Mouse (Mus musculus) MEL (cell line): ENCODE results near the gene Hmcn2. TPM values are rescaled to one million over a fixed set of nuclear protein-coding genes. Genes with fewer than 3 reads are reported as not detected.

Experiments
- DNase-seq: peaks from one replicate; pipeline ENCODE4 v3.0.0; 2011; ENCODE audit warnings: low read depth, low spot score
- H3K27ac ChIP-seq: 2 replicates; pipeline ENCODE4 v1.5.1; 2012; ENCODE audit warnings: low read depth, mild to moderate bottlenecking, control low read depth, low read length, moderate library complexity; ENCODE audit not compliant: control insufficient read depth
- H3K27me3 ChIP-seq, 2 experiments: fragments of 150-350 bp in 1 of 2; sonication (generic) in 1 of 2; 2 replicates each; pipeline ENCODE4 v1.6.1; 2012; ENCODE audit warnings: low read length in 2 of 2, mild to moderate bottlenecking in 2 of 2, improper control_type of control experiment in 1 of 2, moderate library complexity in 1 of 2; ENCODE audit not compliant: insufficient read depth in 2 of 2, control insufficient read depth in 1 of 2
- H3K36me3 ChIP-seq, 2 experiments: 2 replicates each; pipeline ENCODE4 v1.6.1; 2012 to 2014; ENCODE audit warnings: low read length in 2 of 2, improper control_type of control experiment in 1 of 2, inconsistent platforms in 1 of 2, mild to moderate bottlenecking in 1 of 2; ENCODE audit not compliant: insufficient read depth in 2 of 2, control insufficient read depth in 1 of 2
- H3K4me1 ChIP-seq, 2 experiments: fragments of 150-350 bp in 1 of 2; sonication (generic) in 1 of 2; 2 replicates each; pipeline ENCODE4 v1.6.1; 2012; ENCODE audit warnings: low read length in 2 of 2, improper control_type of control experiment in 1 of 2, mild to moderate bottlenecking in 1 of 2; ENCODE audit not compliant: insufficient read depth in 2 of 2, control insufficient read depth in 1 of 2
- H3K4me3 ChIP-seq, 2 experiments: fragments of 150-350 bp in 1 of 2; sonication (generic) in 1 of 2; 2 replicates each; pipeline ENCODE4 v1.5.1; 2012; ENCODE audit warnings: low read depth in 2 of 2, low read length in 2 of 2, mild to moderate bottlenecking in 2 of 2, moderate library complexity in 2 of 2, control low read depth in 1 of 2, improper control_type of control experiment in 1 of 2; ENCODE audit not compliant: control insufficient read depth in 1 of 2, insufficient read depth in 1 of 2
- H3K79me2 ChIP-seq: 2 replicates; pipeline ENCODE4 v1.6.1; 2012; ENCODE audit warnings: mild to moderate bottlenecking, low read length, moderate library complexity; ENCODE audit not compliant: control insufficient read depth, poor library complexity, insufficient read depth
- H3K9ac ChIP-seq: 2 replicates; pipeline ENCODE4 v1.6.1; 2012; ENCODE audit warnings: low read depth, mild to moderate bottlenecking, control low read depth, low read length, moderate library complexity; ENCODE audit not compliant: control insufficient read depth, poor library complexity, severe bottlenecking
- H3K9me3 ChIP-seq: fragments of 150-350 bp; sonication (generic); replicated peaks from 2 replicates; pipeline ENCODE4 v1.6.1; 2012; ENCODE audit warnings: mild to moderate bottlenecking, low read length, improper control_type of control experiment, moderate library complexity; ENCODE audit not compliant: insufficient read depth
- CHD1 ChIP-seq: IDR thresholded peaks from 2 replicates; pipeline ENCODE4 v1.6.1; 2012; ENCODE audit warnings: low read depth, mild to moderate bottlenecking, inconsistent platforms, low read length, improper control_type of control experiment
- CTCF ChIP-seq, 3 experiments: IDR thresholded peaks in 2 of 3; conservative IDR thresholded peaks in 1 of 3; 2 replicates each; pipeline ENCODE4 v1.5.1; 2011 to 2012; ENCODE audit warnings: low read length in 3 of 3, low read depth in 2 of 3, mild to moderate bottlenecking in 2 of 3, improper control_type of control experiment in 1 of 3, inconsistent platforms in 1 of 3, mixed read lengths in 1 of 3, moderate library complexity in 1 of 3; ENCODE audit not compliant: control insufficient read depth in 1 of 3, insufficient read depth in 1 of 3, poor library complexity in 1 of 3, severe bottlenecking in 1 of 3
- E2F4 ChIP-seq: IDR thresholded peaks from 2 replicates; pipeline ENCODE4 v1.6.1; 2011; ENCODE audit warnings: low read depth, low read length, improper control_type of control experiment, borderline replicate concordance
- MAZ ChIP-seq: IDR thresholded peaks from 2 replicates; pipeline ENCODE4 v1.6.1; 2012; ENCODE audit warnings: low read depth, mild to moderate bottlenecking, inconsistent platforms, low read length, improper control_type of control experiment
- MEF2A ChIP-seq: IDR thresholded peaks from 2 replicates; pipeline ENCODE4 v1.6.1; 2014; ENCODE audit warnings: low read depth, mild to moderate bottlenecking, inconsistent platforms, low read length, improper control_type of control experiment; ENCODE audit not compliant: poor library complexity, insufficient replicate concordance, severe bottlenecking; ENCODE audit errors: extremely low read depth
- MXI1 ChIP-seq: IDR thresholded peaks from 2 replicates; pipeline ENCODE4 v1.6.1; 2011; ENCODE audit warnings: mild to moderate bottlenecking, low read depth, low read length, improper control_type of control experiment
- MYB ChIP-seq: IDR thresholded peaks from 2 replicates; pipeline ENCODE4 v1.6.1; 2011; ENCODE audit warnings: mild to moderate bottlenecking, low read depth, low read length, improper control_type of control experiment
- MYC ChIP-seq: IDR thresholded peaks from 2 replicates; pipeline ENCODE4 v1.6.1; 2011; ENCODE audit warnings: low read depth, mild to moderate bottlenecking, low read length, improper control_type of control experiment, moderate library complexity
- POLR2A ChIP-seq, 2 experiments: IDR thresholded peaks; 2 replicates each; pipeline ENCODE4 v1.6.1; 2011 to 2012; ENCODE audit warnings: low read length in 2 of 2, mild to moderate bottlenecking in 2 of 2, control low read depth in 1 of 2, improper control_type of control experiment in 1 of 2, low read depth in 1 of 2, moderate library complexity in 1 of 2; ENCODE audit not compliant: control insufficient read depth in 1 of 2, insufficient read depth in 1 of 2, poor library complexity in 1 of 2
- POLR2AphosphoS2 ChIP-seq: IDR thresholded peaks from 2 replicates; pipeline ENCODE4 v1.6.1; 2011; ENCODE audit warnings: low read length, improper control_type of control experiment
- RAD21 ChIP-seq: IDR thresholded peaks from 2 replicates; pipeline ENCODE4 v1.6.1; 2011; ENCODE audit warnings: mild to moderate bottlenecking, low read depth, low read length, improper control_type of control experiment
- RCOR1 ChIP-seq: IDR thresholded peaks from 2 replicates; pipeline ENCODE4 v1.6.1; 2012; ENCODE audit warnings: low read depth, mild to moderate bottlenecking, inconsistent platforms, low read length, improper control_type of control experiment
- TCF12 ChIP-seq: IDR thresholded peaks from 2 replicates; pipeline ENCODE4 v1.6.1; 2014; ENCODE audit warnings: low read depth, mild to moderate bottlenecking, inconsistent platforms, low read length, improper control_type of control experiment, moderate library complexity
- UBTF ChIP-seq: IDR thresholded peaks from 2 replicates; pipeline ENCODE4 v1.6.1; 2012; ENCODE audit warnings: low read depth, mild to moderate bottlenecking, inconsistent platforms, low read length, improper control_type of control experiment, moderate library complexity, borderline replicate concordance; ENCODE audit not compliant: insufficient read depth
- ZMIZ1 ChIP-seq: IDR thresholded peaks from 2 replicates; pipeline ENCODE4 v1.6.1; 2012; ENCODE audit warnings: low read depth, mild to moderate bottlenecking, inconsistent platforms, low read length, improper control_type of control experiment, moderate library complexity
- polyA plus RNA-seq, 2 experiments: library from polyadenylated mRNA; stranded (reverse) in 1 of 2; unstranded in 1 of 2; fragments of >175 nt in 1 of 2; fragments of >200 nt in 1 of 2; gene quantifications; 2 replicates each; pipeline versions ENCODE4 v1.2.1 to v1.2.4; 2012; ENCODE audit warnings: low replicate concordance in 2 of 2, low read depth in 1 of 2; ENCODE audit not compliant: insufficient read length in 2 of 2, insufficient read depth in 1 of 2, missing spikeins in 1 of 2
- total RNA-seq: library from RNA; depleted of rRNA; stranded (reverse); fragments of 300-350 nt; gene quantifications from 2 replicates; pipeline ENCODE4 v1.2.3, GENCODE M21; 2012

Gene Hmcn2
- total and polyA plus RNA-seq, 3 experiments, result 0.18 TPM; not detected in 2

DNA sequence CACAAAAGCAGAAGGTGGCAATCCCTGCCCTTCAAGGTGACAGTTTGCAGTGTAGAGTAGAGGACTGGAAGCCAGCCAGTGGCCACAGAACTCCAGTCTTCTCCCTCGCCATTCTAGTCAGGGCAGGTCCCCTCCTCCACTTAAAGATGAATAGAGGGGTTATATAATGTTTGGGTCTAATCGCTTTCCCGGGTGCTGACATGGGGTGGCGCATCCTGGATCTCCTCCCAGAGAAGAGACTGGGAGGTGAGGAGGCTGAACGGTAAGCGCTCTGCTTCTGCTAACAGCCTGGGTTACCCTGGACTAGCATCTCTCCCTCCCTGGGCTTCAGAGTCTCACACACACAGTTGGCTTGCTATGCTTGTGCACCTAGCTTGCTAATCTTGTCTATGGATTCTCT lies 36.4 kb upstream of the Hmcn2 start:
- H3K79me2 ChIP-seq, result no peaks in the 10 kb centered on the region
- H3K4me3 ChIP-seq, result no peak overlapping the region
- TF ChIP-seq UBTF (no peak), MYB (no peak), TCF12 (no peak), ZMIZ1 (no peak), MAZ (no peak), CTCF (IDR thresholded peaks at IDR 0.05 in 2 of 3, conservative IDR thresholded peaks at IDR 0.05 in 1 of 3; ENCODE audit: control insufficient read depth in 1 of 3, insufficient read depth in 1 of 3, low read depth in 2 of 3, low read length in 3 of 3, poor library complexity in 1 of 3, severe bottlenecking in 1 of 3) (no peak), MEF2A (no peak), RCOR1 (no peak)
- TF ChIP-seq, all 39 proteins: peak for 0
- Histone ChIP-seq H3K36me3 (no peaks in the 10 kb centered on the region), H3K27me3 (no peaks in the 10 kb centered on the region), H3K27ac (no peak overlapping the region), H3K4me1 (no peaks in the 10 kb centered on the region), H3K9ac (no peak overlapping the region), H3K9me3 (no peaks in the 10 kb centered on the region)
- no peak for DNase-seq

DNA sequence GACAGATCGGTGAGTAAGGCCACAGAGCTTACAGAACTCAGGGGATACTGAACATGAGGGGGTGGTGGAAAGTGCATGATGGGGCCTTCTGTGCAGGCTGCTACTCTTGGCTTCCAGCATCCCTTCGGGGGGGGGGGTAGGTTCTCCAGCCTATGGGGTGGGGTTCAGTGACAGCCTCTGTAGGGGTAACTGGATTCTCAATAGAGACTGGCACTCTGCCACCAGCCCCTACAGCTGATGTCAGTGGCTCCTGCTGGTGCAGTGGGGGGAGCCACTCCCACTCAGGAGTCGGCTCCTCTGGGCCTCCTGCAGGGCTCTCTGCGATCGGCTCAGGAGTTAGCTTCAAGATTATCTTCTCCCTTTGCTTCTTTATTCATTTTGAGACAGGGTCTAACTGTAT lies 35.7 kb upstream of the Hmcn2 start:
- no peaks in the 10 kb centered on the region for H3K27me3 ChIP-seq
- no peak for DNase-seq

DNA sequence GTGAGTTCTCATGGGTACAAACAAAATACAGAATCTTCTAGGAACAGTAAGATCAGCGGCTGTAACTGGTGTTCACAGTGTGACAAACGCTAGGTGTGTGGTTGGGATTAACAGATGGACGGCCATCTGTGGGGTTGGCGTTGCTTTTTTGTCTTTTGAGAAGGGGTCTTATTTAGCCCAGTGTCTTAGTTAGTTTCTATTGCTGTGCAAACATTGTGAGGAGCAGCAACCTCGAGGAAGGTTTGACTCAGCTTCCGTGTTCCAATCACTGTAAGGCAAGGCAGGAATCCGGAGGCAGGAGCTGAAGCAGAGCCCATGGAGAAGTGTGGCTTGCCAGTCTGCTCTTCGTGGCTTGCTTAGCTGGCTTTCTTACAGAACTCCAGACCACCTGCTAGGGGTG lies 33.1 kb upstream of the Hmcn2 start:
- no peaks in the 10 kb centered on the region for H3K79me2 ChIP-seq
- DNase-seq, result no peak
- no peak for TF ChIP-seq CHD1
- no peak for TF ChIP-seq RAD21
- no peak for TF ChIP-seq MYC
- no peak for TF ChIP-seq ZMIZ1
- TF ChIP-seq E2F4, result no peak
- no peak for TF ChIP-seq POLR2A (IDR thresholded peaks at IDR 0.05; ENCODE audit: control insufficient read depth in 1 of 2, insufficient read depth in 1 of 2, low read depth in 1 of 2, low read length in 2 of 2, poor library complexity in 1 of 2)
- TF ChIP-seq MXI1, result no peak
- H3K27me3 ChIP-seq, result no peaks in the 10 kb centered on the region
- H3K36me3 ChIP-seq, result no peaks in the 10 kb centered on the region; a peak in 1 of 4 replicates
- H3K27ac ChIP-seq, result no peak overlapping the region
- no peak overlapping the region for H3K4me3 ChIP-seq
- H3K9ac ChIP-seq, result no peak overlapping the region
- no peaks in the 10 kb centered on the region for H3K9me3 ChIP-seq
- no peaks in the 10 kb centered on the region for H3K4me1 ChIP-seq

More for the DNA sequence above, 35.7 kb upstream of the Hmcn2 start:
- Histone ChIP-seq H3K4me3 (no peak overlapping the region), H3K27ac (no peak overlapping the region), H3K9ac (no peak overlapping the region), H3K36me3 (no peaks in the 10 kb centered on the region), H3K4me1 (no peaks in the 10 kb centered on the region), H3K79me2 (no peaks in the 10 kb centered on the region), H3K9me3 (no peaks in the 10 kb centered on the region)
- no peak for TF ChIP-seq POLR2AphosphoS2
- TF ChIP-seq POLR2A (IDR thresholded peaks at IDR 0.05; ENCODE audit: control insufficient read depth in 1 of 2, insufficient read depth in 1 of 2, low read depth in 1 of 2, low read length in 2 of 2, poor library complexity in 1 of 2), result no peak
- no peak for TF ChIP-seq MEF2A
- no peak for TF ChIP-seq TCF12
